Mouse (Mus musculus) brain, embryonic 14.5 days (tissue): ENCODE measurements around the gene Igf2.

Source experiments
- CTCF ChIP-seq: fragments of 200-500 bp; IDR thresholded peaks from 2 replicates; pipeline ENCODE4 v1.5.1; 2012; ENCODE audit warnings: inconsistent platforms, mild to moderate bottlenecking, moderate library complexity, borderline replicate concordance; ENCODE audit not compliant: insufficient read depth, insufficient read length; ENCODE audit errors: extremely low read depth
- POLR2A ChIP-seq: fragments of 200-500 bp; IDR thresholded peaks from 2 replicates; pipeline ENCODE4 v1.6.1; 2012; ENCODE audit warnings: mild to moderate bottlenecking, inconsistent platforms, borderline replicate concordance; ENCODE audit not compliant: poor library complexity, insufficient read depth, insufficient read length, severe bottlenecking; ENCODE audit errors: extremely low read depth

GRCm38 (mm10) chr7:142646676-142647075 lies 19.9 kb downstream of the Igf2 start:
- no peak for TF ChIP-seq CTCF
- no peak for TF ChIP-seq POLR2A
